Mouse (Mus musculus) layer of hippocampus, adult 18-20 months (tissue): ENCODE data around the gene Sema6c. TPM values are rescaled to one million over a fixed set of nuclear protein-coding genes. Genes with fewer than 3 reads are reported as not detected.
"Not testable (repeated sequence)": the region's sequence is repeated elsewhere in the genome, so short reads cannot be mapped to it uniquely, and the experiment has no call there.

ENCODE experiments used
- DNase-seq, 2 experiments: peaks; one replicate each; pipeline ENCODE4 v3.0.0; 2022; ENCODE audit warnings: low spot score in 2 of 2
- total RNA-seq, 2 experiments: library from RNA; stranded (reverse); gene quantifications; 2 replicates each; pipeline ENCODE4 v1.2.3; 2021

The Sema6c gene
- total RNA-seq, 2 experiments from 2014 or later = 29.4 to 34.2 TPM

- no peak for DNase-seq
Observed at GRCm38 (mm10) chr3:95184796-95185577, 24.7 kb downstream of the Sema6c start.

DNA sequence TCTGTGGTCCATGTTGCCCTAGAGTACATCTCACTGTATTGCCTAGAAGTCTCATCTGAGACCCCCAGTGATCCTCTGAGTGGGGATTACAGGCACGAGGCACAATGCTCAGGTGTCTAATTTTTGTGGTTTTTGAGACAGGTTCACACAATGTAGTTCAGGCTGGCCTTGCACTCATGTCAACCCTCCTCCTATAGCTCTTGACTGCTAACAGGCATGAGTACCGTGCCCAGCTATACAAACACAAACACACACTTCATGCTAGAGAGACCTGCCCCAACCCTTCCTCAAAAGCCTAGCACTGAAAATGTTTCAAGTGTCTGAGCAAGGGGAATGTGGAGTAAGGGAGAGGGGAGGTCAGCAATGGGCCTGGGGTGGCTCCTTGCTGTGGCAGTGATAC is 25.8 kb downstream of the Sema6c start:
- no peak for DNase-seq

DNA sequence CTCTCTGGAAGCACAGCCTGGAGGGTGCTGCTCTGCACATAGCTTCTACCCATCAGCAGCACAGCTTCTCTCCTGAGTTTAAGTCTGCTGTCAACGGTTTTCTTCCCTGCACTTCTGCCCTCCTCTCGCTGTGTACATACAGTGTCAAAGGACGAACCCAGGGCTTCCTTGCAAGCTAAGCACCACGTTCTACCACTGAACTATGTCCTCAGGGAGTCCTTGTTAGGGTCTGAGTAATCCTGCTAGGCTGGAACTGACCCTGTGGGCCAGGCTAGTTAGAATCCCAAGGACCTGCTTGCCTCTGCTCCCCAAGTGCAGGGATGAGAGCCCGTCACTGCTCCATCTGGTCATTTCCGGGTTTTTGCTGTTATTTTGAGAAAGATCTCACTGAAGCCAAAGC is 26.6 kb downstream of the Sema6c start:
- DNase-seq = no peak

GRCm38 (mm10) chr3:95194721-95195135 is 34.5 kb downstream of the Sema6c start:
- no peak for DNase-seq

- DNase-seq = no peak
Observed at GRCm38 (mm10) chr3:95195772-95196171, 35.5 kb downstream of the Sema6c start.

- DNase-seq = no peak
Observed at GRCm38 (mm10) chr3:95199101-95199500, 38.8 kb downstream of the Sema6c start.

GRCm38 (mm10) chr3:95200132-95200531 is 39.9 kb downstream of the Sema6c start:
- DNase-seq = no peak

GRCm38 (mm10) chr3:95200562-95200961 is 40.3 kb downstream of the Sema6c start:
- DNase-seq = peak in 1 of 2 experiments; percentile 65

DNA sequence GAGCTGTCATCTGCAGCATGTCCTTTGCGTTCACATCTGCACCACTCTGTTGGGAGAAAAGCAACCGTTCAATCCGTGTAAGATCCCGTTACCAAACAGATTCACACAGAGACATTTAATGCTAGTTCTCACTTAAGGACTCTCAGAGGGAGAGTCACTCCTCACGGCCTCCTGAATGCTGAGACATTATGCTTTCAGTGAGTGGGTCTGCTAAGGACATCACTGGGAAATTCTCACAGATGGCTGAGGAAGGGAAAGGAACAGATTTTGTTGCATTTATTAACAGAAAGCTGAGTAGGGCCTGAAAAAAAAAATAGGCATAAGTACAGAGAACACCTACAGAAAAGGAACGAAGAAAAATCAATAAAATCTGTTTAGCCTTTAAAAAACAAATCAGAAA is 43.6 kb downstream of the Sema6c start:
- DNase-seq = peak in 1 of 2 experiments; percentile 63

DNA sequence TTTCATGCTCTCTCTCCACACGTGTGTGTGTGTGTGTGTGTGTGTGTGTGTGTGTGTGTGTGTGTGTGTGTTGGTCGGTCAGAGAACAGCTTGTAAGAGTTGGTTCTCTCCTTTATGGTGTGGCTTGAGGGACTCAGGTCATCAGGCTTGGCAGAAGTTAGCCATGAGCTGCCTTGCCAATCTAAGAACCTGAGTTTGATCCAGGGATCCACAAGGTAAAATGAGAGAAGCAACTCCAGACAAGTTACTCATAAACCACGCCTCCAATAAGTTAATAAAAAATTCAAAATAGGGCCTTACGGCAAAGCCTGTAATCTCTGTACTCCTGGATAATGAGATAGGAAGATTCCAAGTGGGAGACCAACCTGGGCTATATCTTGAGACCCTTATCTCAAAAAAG is 48.0 kb downstream of the Sema6c start:
- DNase-seq = no peak

DNA sequence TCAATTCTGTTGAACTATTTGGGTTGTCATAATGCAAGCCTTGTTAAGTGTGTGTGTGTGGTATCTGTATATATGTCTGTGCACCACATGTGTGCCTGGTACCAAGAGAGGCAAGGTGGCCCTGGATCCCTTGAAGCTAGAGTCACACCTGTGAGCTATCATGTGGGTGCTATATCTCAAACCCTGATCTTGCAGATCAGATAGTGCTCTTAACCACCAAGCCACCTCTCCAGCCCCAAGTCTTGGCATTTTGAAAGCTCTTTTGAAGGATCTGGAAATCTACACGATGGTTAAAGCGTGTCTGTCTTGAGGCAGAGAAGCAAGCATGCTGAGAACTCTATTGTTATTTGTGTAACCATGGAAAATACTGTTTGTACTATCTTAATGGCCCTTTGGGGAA is 50.3 kb downstream of the Sema6c start:
- DNase-seq = no peak

GRCm38 (mm10) chr3:95212889-95213608 is 52.8 kb downstream of the Sema6c start:
- DNase-seq = not testable (repeated sequence)

GRCm38 (mm10) chr3:95213609-95213975 is 53.3 kb downstream of the Sema6c start:
- DNase-seq = no peak

DNA sequence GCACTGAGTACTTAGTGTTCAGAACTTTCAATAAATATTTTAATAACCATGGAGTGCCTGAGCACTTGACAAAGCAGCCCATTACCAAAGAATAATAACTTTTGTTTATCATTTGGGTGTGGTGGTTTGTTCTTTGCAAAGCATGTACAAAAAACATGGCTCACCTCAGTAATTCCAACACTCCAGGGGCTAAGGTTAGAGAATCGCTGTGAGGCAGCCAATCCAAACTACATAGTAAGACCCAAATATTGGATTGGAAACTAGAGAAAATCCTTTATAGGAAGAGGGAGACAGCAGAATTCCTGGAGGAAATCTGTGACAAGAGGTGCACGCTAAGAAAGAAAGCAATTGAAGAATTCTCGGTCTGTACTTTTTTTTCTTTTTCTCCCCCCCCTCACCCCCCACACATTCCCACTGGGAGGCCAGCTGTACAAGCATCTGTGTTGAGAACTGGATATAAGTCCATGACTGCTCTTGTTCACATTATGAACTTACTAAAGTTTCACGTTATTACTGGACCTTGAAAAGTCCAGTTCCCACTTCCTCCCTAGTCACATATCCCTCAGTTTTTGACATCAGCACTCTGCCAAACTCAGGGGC is 56.5 kb downstream of the Sema6c start:
- no peak for DNase-seq

DNA sequence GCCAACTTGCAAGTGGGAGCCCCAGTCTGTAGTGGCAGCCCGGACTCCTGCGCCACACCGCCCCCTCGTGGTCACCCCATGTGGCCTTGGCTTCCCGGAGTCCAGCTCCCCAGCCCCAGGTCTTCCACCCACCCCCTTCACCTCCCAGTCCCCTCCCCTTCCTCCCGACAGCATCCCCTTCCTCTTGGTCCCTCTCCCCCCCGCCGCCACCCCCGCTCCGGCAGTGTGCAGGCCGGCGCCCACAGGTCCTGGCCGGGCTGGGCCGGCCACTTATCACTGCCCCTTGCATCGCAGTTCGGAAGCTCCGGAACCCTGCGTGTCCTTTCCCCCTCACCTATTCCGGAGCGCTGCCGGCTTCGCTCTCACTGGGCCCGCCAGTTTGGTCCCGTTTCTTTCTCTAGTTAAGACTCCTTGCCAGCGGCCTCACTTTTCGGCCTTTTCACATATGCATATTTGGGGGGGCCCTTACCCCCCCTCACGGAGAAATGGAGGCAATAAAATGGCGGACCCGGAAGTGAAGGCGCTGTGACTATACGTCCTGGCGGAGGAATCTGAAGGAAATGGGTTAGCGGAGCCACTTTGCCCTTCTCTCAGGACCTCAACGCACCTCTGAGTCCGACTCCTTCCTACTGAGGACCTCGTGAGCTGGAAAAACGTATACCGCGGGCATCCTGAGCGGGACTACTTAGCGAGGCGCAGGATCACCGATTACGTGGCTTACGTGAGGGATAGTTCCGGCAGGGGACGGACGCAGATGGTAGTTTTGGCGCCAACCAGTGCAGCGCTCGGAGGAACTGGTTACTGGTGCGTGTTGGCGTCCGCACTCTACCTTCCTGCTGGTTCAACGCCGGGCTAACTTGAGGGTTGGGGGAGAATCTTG is 57.2 kb downstream of the Sema6c start, which contains the start of gene Gabpb2:
Gabpb2 (minus strand) TSS at position 662 of the 880 bp plus-strand sequence.
- DNase-seq = peak; percentile 81 to 92

GRCm38 (mm10) chr3:95218466-95219137 is 58.3 kb downstream of the Sema6c start:
- DNase-seq = no peak

DNA sequence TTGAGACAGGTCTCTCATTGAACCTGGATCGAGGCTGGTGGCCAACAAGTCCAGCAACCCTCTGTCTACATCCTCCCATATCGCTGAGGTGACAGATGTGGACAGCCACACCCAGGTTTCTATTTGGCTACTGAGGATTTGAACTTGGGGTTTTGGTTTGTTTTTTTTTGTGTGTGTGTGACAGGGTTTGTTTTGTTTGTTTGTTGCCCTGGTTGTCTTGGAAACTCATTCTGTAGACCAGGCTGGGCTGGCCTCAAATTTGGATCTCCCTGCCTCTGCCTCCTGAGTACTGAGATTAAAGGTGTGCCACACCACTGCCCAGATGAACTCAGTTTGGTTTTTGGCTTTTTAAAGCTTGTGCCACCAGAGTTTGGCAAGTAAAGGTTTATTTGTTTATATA is 62.8 kb downstream of the Sema6c start:
- no peak for DNase-seq
